Mouse (Mus musculus): Measurements from ENCODE around the gene Tdrd1. TPM values are rescaled to one million over a fixed set of nuclear protein-coding genes. Genes with fewer than 3 reads are reported as not detected.

Gene Tdrd1
- polyA plus RNA-seq, 1 experiment from 2014 or later: 1.0 TPM

DNA sequence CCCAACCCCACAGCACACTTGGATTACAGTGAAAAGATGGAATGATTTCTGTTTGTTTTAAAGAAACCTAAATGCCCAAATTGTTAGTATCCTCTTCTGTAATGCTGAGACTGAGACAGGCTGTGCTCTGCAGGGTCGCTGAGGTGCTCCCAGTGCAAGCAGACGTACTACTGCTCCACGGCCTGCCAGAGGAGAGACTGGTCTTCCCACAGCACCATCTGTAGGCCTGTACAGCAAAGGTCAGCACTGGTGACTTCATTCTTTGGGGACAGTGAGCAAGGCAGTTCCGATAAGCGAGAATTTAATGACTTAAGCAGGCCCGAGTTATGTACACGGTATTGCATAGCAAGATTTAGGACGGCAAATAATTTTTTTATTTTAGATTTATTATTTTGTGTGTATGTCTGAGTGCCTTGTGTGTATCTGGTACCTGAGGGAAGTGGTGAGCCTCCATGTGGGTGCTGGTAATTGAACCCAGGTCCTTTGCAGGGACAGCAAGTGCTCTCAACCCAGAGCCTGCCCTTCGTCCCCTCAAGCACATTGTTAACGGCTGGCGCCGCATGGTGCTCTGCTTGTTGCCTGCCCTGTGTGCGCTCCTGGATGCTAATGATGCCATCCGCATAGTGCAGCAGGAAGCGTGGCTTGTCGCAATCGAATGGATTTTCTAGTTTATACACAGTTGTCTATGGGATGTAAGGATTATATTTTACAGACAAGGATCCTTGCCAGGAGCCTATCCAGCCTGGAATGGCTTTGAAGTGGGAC, 13.1 kb downstream of the Tdrd1 start:
- 78% methylated on average over 17 of the region's 17 CpGs for WGBS
- no peak overlapping the region for H3K27ac ChIP-seq
- no peaks in the 10 kb centered on the region for H3K9me3 ChIP-seq
- no peak overlapping the region for H3K4me3 ChIP-seq
- H3K4me1 ChIP-seq: 0 out of 2 replicates have a peak, but pooled peaks cover 3% of the 10 kb centered on the region
- H3K27me3 ChIP-seq (ENCODE audit: insufficient read depth, poor library complexity, severe bottlenecking): no peaks in the 10 kb centered on the region
- DNase-seq (ENCODE audit: low spot score): no peak
- H3K36me3 ChIP-seq: no peaks in the 10 kb centered on the region

DNA sequence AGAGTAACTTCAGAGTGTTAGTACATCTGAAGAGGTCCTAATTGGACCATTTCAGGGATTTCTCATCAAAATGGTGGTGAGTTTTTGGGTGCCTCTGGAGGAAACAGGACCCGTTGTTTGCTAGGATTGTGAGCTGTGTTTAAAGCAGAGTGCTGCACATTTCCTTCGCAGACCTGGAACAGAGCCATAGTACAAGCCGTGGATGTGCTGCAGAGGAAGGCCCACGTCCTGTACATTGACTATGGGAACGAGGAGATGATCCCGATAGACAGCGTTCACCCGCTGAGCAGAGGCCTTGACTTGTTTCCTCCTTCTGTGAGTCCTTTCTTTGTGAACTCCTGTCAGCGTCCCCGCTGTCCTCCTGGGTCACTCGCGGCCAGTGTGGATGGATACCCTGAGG, 17.0 kb downstream of the Tdrd1 start:
- WGBS: 88% methylated on average over 12 of the region's 12 CpGs
- no peaks in the 10 kb centered on the region for H3K4me1 ChIP-seq
- H3K9me3 ChIP-seq: no peaks in the 10 kb centered on the region
- H3K27me3 ChIP-seq (ENCODE audit: insufficient read depth, poor library complexity, severe bottlenecking): no peaks in the 10 kb centered on the region
- H3K4me3 ChIP-seq: no peak overlapping the region
- H3K27ac ChIP-seq: no peak overlapping the region
- DNase-seq (ENCODE audit: low spot score): no peak
- no peaks in the 10 kb centered on the region for H3K36me3 ChIP-seq

DNA sequence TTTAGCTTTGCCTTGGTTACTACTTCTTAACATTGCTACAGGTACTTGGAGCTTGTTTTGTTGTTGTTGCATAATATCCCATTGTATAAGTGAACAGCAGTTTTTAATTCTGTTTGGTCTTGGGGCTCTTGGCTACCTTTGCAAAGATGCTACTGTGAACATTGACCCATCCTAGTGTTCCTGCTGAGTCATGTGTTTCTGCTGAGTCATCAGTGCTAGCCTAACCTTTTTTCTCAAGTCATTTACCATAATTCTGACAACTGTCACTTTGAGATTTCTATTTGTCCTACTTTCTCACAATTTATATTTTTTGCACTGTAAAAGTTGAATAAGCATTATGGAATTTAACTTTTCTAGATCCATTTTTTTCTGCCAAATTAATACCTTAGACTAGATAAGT, 26.6 kb downstream of the Tdrd1 start:
- Histone ChIP-seq H3K9me3 (no peaks in the 10 kb centered on the region), H3K4me3 (no peak overlapping the region), H3K4me1 (peaks cover 21% of the 10 kb centered on the region), H3K27ac (no peak overlapping the region), H3K36me3 (no peaks in the 10 kb centered on the region), H3K27me3 (ENCODE audit: insufficient read depth, poor library complexity, severe bottlenecking) (no peaks in the 10 kb centered on the region)
- no peak for DNase-seq (ENCODE audit: low spot score)

DNA sequence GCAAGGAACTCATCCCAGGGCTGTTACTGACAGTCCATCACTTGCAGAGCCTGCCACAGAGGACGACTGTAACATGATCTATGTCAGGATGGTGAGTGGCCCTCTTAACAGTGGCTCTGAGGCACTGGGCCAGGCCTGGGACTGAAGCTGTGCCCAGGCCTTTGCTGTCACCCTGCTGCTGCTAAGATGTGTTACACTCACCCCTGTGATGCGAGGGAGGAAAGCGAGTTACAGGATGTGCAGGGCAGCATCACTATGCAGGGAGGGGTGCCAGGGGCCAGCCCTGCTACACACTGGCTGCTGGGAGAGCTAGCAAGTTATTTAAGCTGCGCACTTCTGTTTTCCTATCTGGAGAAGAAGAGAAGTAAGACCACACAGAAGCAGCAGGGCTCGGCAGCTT, 30.4 kb downstream of the Tdrd1 start:
- DNase-seq (ENCODE audit: low spot score): no peak
- Histone ChIP-seq H3K4me3 (no peak overlapping the region), H3K9me3 (no peaks in the 10 kb centered on the region), H3K36me3 (no peaks in the 10 kb centered on the region), H3K27me3 (ENCODE audit: insufficient read depth, poor library complexity, severe bottlenecking) (no peaks in the 10 kb centered on the region), H3K4me1 (peaks cover 18% of the 10 kb centered on the region), H3K27ac (peak overlapping the region; percentile 59)
- 25% methylated on average over 5 of the region's 5 CpGs for WGBS

DNA sequence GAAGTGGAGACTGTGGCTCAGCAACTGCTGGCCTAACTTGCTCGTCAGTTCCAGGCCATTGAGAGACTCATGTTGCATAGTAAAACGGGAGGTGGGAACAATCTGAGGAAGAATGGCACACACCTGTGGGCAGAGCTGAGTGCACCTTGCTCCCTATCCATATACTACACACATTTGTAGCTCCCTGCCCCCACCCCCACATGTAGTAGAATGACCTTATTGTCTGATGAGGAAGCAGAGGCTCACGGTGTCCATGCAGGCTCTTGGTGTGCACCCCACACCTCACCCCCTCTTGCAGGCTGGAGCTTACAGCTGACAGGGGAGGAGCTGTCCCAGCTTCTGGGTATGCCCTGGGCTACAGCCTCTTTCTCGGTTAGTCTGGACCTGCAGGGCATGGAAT, 41.7 kb downstream of the Tdrd1 start:
- no peak for DNase-seq (ENCODE audit: low spot score)
- H3K27me3 ChIP-seq (ENCODE audit: insufficient read depth, poor library complexity, severe bottlenecking): peaks cover 36% of the 10 kb centered on the region
- no peaks in the 10 kb centered on the region for H3K36me3 ChIP-seq
- WGBS: 68% methylated on average over 4 of the region's 4 CpGs
- peaks cover 12% of the 10 kb centered on the region for H3K4me1 ChIP-seq
- no peak overlapping the region for H3K27ac ChIP-seq
- no peak overlapping the region for H3K4me3 ChIP-seq
- H3K9me3 ChIP-seq: no peaks in the 10 kb centered on the region

DNA sequence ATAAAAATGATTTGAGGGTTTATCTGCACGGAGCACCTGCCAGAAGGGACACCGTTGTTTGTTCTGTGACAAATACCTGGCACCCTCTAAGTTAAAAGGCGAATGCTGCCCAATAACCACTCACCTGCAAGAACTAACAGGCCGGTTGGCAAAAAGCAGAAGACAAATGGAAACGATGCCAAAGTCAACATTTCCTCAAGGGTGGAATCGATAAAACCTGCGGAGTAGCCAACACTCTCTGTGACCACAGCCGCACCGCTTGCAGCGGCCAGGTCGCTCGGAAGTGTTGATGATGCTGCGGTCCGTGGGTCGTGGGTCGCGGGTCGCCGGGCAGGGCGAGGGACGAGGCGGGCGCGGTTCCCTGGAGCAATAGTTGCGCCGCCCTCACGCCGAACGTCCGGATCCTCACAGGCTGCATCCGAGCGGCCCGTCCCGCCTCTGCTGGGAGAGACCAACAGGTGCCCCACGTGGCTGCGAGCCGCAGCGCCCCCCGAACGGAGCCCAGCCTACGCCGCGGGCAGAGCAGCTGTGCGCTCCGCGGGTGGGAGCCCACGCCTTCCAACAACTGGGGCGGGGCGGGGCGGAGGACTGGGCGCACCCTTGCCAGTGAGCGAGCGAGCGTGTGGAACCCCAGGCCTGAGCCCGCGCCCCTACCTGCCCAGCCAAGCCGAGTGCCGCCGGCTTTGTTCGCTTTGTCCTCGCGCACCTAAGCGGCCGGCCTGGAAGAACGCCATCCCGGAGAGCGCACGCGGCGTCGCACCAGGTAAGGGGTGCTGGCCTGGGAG, 48.0 kb downstream of the Tdrd1 start, which contains the start of gene Vwa2:
TSS of gene Vwa2 (plus strand) at position 434 of the 785 bp plus-strand sequence.
- H3K4me3 ChIP-seq: peak within 1 kb of the TSS; percentile 71
- H3K9me3 ChIP-seq: no peaks in the 10 kb centered on the region
- 2% methylated on average over 71 of the region's 71 CpGs for WGBS
- no peak for DNase-seq (ENCODE audit: low spot score)
- H3K4me1 ChIP-seq: peaks cover 17% of the 10 kb centered on the region
- H3K27me3 ChIP-seq (ENCODE audit: insufficient read depth, poor library complexity, severe bottlenecking): peaks cover 86% of the 10 kb centered on the region
- H3K27ac ChIP-seq: peak within 1 kb of the TSS; percentile 73
- H3K36me3 ChIP-seq: no peaks in the 10 kb centered on the region

DNA sequence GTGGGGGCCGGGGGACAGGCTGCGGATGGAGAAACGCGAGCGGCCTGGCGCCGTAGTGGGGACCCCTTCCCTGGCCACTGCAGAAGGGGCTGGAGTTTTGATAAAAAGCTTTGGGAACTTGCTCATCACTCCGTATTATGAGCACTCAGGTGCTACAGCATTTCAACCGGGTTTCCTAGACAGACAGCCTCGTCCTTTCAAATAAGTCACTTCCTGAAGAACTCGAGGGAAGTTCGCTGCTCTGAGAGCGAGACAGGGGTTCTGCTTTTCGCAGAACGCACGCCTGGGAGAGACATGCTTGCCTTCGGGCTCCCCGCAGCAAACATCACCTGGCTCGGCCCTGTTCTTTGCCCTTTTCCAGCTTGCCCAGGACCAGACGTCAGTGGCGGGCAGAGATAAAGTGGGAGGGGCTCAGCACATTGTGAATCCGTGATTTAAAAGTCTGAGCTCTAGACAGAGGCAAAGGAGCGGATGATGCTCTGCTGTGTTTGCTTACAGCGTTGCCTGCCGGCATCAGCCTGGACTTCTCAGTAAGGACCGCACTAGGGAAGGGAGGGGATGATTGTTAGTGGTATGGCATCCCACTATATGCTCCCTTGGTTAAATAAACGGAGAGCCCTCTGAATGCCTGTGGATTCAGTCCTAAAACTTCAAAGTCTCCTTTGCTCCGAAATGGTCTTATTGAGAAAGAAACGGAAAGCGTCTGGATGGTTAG, 48.7 kb downstream of the Tdrd1 start:
- Histone ChIP-seq H3K4me1 (peaks cover 19% of the 10 kb centered on the region), H3K9me3 (no peaks in the 10 kb centered on the region), H3K36me3 (no peaks in the 10 kb centered on the region), H3K27me3 (ENCODE audit: insufficient read depth, poor library complexity, severe bottlenecking) (peaks cover 89% of the 10 kb centered on the region), H3K4me3 (peak overlapping the region; percentile 71), H3K27ac (peak overlapping the region; percentile 73)
- 10% methylated on average over 30 of the region's 30 CpGs for WGBS
- DNase-seq (ENCODE audit: low spot score): no peak

DNA sequence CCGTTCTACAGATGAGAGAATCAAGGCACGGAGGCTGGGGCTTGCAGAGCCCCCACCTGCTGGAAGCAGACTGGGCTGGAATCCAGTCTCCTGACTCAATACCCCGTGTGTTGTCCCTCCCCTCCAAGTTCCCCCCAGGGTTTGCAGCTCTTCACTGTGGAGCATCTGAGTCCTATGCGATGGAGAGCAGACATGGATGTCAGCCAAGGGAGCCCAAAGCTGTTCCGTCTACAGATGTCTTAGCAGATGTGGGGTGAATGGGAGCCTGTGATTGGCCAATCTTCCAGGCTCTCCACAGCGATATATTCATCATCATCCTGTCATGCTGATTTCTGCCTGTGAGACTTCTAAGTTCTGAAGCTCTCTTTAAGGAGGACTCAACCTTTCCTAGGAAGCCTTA, 51.4 kb downstream of the Tdrd1 start:
- no peak for DNase-seq (ENCODE audit: low spot score)
- Histone ChIP-seq H3K27me3 (ENCODE audit: insufficient read depth, poor library complexity, severe bottlenecking) (peaks cover 85% of the 10 kb centered on the region), H3K9me3 (no peaks in the 10 kb centered on the region), H3K36me3 (no peaks in the 10 kb centered on the region), H3K4me3 (no peak overlapping the region), H3K4me1 (peaks cover 36% of the 10 kb centered on the region), H3K27ac (no peak overlapping the region)
- 69% methylated on average over 6 of the region's 6 CpGs for WGBS

DNA sequence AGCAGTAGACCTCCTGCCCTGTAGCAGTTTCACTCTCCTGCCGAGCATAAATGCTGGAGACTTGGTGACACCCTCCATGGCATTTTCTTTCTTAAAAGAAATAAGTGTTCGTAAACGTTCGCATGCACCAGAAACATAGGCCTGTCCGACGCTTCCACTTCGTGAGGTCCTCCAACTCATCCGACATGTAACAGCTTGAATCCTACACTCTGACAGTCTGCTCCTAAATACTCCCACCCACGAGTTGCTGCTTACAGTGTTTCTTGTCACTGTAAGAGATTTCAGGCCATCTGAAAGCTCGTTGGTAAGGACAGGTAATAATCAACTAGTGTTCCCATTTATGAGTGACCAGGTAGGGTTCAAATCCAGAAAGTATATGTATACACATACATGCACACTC, 61.9 kb downstream of the Tdrd1 start:
- 78% methylated on average over 10 of the region's 10 CpGs for WGBS
- Histone ChIP-seq H3K9me3 (no peaks in the 10 kb centered on the region), H3K4me1 (peaks cover 26% of the 10 kb centered on the region), H3K27ac (no peak overlapping the region), H3K27me3 (ENCODE audit: insufficient read depth, poor library complexity, severe bottlenecking) (peaks cover 4% of the 10 kb centered on the region; the same call in 1 of the 2 replicates), H3K36me3 (no peaks in the 10 kb centered on the region), H3K4me3 (no peak overlapping the region)
- DNase-seq (ENCODE audit: low spot score): no peak

DNA sequence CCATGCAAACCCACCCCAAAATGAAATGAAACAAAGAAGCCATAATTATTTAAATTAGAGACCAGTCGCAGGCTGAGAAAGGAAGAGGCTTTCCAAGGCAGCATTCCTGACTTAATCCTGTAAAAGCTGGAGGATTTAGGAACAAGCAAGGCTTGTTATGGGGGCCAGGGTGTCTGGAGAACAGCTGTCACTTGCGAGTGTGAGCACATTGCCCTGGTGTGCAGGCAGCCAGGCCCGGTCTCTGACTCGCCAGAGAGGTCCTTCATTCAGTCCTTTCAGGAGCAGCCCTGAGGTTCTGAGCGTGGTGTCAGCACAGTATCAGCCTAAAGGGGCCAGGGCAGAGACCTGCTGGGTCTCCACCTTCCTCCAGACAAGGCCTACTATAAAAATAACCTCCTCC, 62.6 kb downstream of the Tdrd1 start:
- Histone ChIP-seq H3K4me3 (no peak overlapping the region), H3K9me3 (no peaks in the 10 kb centered on the region), H3K4me1 (peaks cover 18% of the 10 kb centered on the region), H3K36me3 (no peaks in the 10 kb centered on the region), H3K27me3 (ENCODE audit: insufficient read depth, poor library complexity, severe bottlenecking) (no peaks in the 10 kb centered on the region), H3K27ac (no peak overlapping the region)
- DNase-seq (ENCODE audit: low spot score): no peak
- 55% methylated on average over 5 of the region's 5 CpGs for WGBS

DNA sequence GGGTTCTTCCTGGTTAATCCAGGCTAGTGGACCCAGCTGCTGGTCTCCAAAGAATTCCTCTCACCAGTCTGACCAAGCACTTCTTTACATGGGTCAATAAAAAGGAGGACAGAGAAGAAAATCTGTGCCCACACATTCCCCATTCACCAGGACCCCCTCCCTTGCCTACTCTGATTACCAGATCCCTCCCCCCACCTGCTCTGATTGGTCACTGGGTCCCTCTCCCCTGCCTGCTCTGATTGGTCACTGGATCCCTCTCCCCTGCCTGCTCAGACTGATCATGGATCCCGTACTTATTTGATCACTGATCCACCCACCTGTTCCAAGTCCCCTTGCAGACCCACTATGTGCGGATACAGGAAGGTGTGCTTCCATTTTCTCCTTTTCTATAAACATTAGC, 65.4 kb downstream of the Tdrd1 start:
- Histone ChIP-seq H3K4me1 (peaks cover 17% of the 10 kb centered on the region), H3K9me3 (no peaks in the 10 kb centered on the region), H3K36me3 (no peaks in the 10 kb centered on the region), H3K27ac (0 out of 2 replicates have a peak overlapping the region, but pooled peaks have one; percentile 10), H3K27me3 (ENCODE audit: insufficient read depth, poor library complexity, severe bottlenecking) (no peaks in the 10 kb centered on the region), H3K4me3 (no peak overlapping the region)
- WGBS: 46% methylated on average over 2 of the region's 2 CpGs
- DNase-seq (ENCODE audit: low spot score): no peak

DNA sequence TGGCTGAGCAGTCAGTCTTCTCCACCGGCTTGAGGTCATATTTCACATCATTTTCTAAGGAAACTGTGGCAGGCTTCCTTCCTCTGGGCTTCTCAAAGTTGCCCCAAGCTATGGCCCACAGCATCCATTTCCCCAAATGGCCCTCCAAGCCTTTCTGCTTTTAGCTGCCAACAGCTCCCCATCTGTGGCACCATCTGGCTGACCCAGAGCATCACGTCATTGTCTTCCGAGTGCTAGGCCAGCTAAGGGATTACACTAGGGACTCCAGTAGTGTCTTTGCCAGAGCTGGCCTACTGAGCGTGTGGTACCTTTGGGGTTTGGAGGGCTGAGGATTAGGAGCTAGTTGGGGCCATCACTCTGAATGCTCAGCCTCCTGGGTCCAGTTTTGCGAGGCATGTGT, 66.6 kb downstream of the Tdrd1 start:
- H3K27me3 ChIP-seq (ENCODE audit: insufficient read depth, poor library complexity, severe bottlenecking): no peaks in the 10 kb centered on the region
- WGBS: 86% methylated on average over 5 of the region's 5 CpGs
- H3K27ac ChIP-seq: no peak overlapping the region
- no peaks in the 10 kb centered on the region for H3K9me3 ChIP-seq
- DNase-seq (ENCODE audit: low spot score): no peak
- peaks cover 18% of the 10 kb centered on the region for H3K4me1 ChIP-seq
- H3K36me3 ChIP-seq: no peaks in the 10 kb centered on the region
- no peak overlapping the region for H3K4me3 ChIP-seq

DNA sequence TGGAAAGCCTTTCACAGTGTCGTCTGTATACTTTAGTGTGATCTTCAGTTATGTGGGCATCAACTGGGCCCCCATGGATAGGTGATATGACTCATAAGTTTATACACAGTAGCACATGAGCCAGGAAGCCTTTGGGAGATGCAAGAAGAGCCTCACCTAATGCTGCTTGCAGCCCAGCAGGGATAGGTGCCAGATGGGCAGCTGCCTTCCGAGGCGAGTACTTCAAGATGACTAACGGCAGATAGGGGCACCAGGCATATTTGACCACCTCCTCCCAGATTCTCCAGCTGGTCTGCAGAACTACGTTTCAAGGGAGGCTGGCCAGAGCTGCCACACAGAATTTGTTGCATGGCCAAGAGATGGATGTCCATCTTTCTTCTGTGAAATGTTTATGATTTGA, 67.3 kb downstream of the Tdrd1 start:
- no peaks in the 10 kb centered on the region for H3K9me3 ChIP-seq
- no peak overlapping the region for H3K27ac ChIP-seq
- H3K4me3 ChIP-seq: no peak overlapping the region
- H3K36me3 ChIP-seq: no peaks in the 10 kb centered on the region
- H3K27me3 ChIP-seq (ENCODE audit: insufficient read depth, poor library complexity, severe bottlenecking): no peaks in the 10 kb centered on the region
- no peak for DNase-seq (ENCODE audit: low spot score)
- 77% methylated on average over 5 of the region's 5 CpGs for WGBS
- H3K4me1 ChIP-seq: peaks cover 18% of the 10 kb centered on the region

All from heart, embryonic 10.5 days (tissue).